Mouse (Mus musculus) E14TG2a.4 (cell line): Measurements from ENCODE around the gene Tctex1d2.

ENCODE experiments used
- CTCF ChIP-seq: conservative IDR thresholded peaks from 2 replicates; pipeline ENCODE4 v1.5.1; 2014; ENCODE audit warnings: low read length
- NANOG ChIP-seq: IDR thresholded peaks from 2 replicates; pipeline ENCODE4 v1.6.1; 2014; ENCODE audit warnings: borderline replicate concordance, low read length, mixed read lengths

DNA sequence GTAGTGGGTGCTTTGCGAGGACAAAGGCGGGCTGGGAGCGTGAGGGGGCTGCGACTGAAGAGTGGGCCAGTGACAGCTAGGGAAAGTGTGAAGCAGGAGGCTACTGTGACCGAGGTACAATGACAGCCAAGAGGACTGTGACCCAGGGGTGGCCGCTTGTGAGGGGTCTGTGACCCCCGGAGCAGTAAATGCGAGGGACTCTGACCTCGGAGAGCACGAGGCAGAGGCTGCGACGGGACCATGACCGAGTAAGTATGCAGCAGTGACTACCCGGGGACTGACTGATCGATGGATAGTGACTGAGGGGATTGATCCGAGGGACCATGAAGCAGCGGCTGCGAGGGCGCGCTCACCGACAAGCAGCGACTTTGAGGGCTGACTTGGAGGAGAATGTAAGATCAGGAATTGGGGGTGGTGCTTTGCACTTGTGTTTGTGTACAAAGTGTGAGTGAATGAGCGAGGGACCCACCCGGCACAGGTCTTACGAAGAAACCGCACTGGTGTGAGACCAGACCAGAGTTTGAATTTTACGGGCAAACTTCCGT lies 11.6 kb downstream of the Tctex1d2 start:
- TF ChIP-seq CTCF, result no peak
- no peak for TF ChIP-seq NANOG
